Mouse (Mus musculus): Measurements from ENCODE around the gene Utrn. TPM values are rescaled to one million over a fixed set of nuclear protein-coding genes. Genes with fewer than 3 reads are reported as not detected.
A peak's percentile ranks its signal among the peaks of the same experiment; 100 is the strongest.

Utrn gene
- total RNA-seq, 1 experiment from 2014 or later: 114 TPM

DNA sequence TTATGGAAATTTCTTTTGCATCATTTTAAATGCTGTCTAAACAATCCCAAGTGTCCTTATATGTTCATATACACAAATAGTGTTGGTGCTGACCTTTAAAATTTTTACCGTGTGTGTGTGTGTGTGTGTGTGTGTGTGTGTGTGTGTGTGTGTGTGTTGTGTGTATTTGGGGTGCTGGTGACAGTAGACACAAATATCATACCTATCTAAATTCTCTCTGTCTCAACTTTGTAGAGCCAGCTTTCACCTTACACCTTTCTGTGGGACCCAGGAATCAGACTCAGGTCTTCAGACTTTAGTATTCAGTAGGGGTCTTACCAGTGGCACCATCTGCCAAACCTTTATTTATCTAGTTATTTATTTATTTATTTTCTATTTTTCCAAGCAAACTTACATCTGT is 681 bp upstream of the Utrn start:
- no peak for DNase-seq

DNA sequence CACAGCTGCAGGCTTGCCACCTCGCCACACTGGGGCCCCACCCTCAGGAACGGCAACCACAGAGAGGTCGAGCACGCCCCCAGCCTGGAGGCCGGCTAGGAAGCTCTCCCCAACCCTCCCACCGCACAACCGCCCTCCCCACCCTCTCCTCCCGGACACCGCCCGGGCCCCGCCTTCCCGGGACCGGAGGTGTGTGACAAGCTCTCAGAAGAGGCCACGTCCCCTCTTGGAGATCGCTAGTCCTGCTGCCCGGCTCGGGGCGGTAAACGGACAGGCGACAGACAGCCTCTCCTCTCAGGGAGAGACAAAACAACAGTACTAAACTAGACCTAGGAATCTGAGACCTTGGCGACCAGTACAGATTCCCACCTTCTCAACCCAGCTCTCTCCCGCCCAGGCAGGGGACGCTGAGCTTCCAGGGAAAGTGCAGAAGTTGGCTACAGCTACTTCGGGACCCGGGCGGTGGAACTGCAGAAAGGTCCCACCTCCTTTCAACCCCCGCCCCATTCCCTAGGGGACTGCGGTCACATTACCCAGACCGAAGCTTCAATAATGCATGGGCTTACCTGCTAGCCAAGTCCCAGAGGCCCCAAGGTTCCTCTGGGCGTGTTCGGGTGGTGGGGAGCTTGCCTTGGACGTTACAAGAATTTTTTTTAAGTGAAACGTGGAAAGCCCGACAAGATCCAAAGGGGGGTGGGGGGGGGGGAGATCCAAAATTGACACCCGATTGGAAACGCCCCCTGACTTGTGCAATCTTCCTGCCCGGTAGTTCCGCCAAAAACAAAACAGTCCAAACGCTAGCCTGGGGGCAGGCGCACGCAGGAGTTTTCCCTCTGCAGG is 756 bp downstream of the Utrn start:
- peak; percentile 84 for DNase-seq

DNA sequence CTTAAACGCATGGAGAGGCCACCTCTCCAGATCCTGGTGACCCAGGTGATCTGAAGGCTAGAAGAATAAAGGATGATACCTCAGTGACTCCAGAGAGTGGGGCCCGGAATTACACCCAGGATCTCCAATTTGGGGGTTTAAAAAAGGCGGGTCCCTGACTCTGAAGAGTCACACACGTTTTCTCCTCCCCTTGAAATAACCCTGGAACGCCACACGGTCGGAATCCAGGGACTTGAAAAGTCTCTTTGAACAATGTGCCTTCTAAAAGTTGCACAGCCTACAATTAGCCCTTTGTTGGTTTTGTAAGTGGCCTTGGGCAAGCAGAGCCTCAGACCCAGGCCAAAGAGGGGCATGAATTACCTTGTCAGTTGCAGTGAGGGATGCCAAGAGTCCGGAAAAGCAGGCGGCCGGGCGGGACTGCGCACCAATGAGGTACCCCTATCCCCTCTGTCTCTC is 1.4 kb downstream of the Utrn start:
- DNase-seq: no peak

DNA sequence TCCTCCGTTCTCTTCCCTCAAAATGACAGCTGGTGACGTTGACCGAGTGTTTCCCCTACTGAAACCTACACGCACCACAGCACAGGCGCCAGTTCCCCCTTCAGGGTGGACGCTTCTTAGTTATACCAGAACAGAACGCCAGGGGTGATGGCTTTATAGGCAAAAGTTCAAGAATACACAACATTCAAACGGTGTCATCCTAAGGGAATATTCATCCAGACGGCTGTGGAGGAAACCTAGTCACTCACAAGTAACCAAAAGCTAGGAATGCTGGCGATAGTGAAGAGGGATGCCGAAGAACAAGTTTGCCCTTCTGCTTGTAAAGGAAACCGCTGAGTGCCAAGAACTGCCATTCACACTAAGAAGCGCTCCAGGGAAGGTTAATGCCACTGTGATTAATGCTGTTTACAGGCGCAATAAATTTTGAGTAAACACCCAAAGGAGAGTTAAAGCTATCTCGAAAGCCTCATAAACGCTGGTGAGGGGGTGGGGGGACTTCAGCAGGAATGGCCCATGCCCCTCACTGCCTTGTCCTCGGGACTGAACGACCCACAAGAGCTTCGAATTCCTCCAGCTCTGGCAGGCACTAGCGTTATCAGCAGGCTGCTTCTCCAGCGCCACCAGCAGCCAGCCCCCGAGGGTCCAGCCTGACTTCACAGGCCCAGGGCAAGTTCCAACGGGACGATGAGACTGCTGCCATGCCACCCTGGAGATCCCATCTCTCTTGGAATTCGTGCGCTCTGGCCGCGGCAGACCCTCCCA is 2.0 kb downstream of the Utrn start:
- peak; percentile 46 for DNase-seq

DNA sequence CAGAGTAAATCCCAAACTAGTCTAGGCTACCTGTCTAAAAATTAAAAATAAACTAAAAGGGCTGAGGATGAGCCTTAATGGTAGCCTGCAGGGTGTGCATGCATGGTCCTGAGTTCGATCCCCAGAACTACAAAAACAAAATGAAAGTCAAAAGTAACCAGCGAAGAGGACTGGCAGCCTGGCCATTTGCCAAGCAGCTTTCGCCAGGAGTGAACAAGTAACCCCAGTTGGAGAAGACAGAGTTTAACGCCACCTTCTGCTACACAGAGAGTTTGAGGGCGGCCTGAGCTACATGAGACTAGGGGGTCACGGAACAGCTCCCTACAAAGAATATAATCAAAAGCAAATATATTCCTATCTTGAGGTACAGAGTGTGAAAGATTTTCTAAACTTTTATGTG is 4.0 kb downstream of the Utrn start:
- peak; percentile 50 for DNase-seq

DNA sequence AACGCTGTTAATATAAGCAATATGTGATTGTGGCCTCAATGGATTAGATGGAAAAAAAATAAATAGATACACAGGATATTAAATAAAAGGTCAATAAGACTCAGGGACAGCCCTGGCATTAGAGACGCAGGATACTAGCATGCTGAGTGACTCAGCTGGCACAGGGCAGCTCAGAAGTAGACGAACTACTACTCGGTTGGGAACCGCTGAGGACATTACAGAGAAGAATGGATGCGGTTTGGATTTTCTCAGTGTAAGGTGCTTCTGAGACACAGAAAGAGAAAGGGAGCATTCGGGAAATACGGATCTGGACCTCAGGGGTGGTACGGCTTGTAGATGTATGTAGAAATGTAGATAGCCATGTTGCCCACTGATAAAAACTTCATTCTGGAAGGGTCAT is 5.6 kb downstream of the Utrn start:
- DNase-seq: peak; percentile 29

DNA sequence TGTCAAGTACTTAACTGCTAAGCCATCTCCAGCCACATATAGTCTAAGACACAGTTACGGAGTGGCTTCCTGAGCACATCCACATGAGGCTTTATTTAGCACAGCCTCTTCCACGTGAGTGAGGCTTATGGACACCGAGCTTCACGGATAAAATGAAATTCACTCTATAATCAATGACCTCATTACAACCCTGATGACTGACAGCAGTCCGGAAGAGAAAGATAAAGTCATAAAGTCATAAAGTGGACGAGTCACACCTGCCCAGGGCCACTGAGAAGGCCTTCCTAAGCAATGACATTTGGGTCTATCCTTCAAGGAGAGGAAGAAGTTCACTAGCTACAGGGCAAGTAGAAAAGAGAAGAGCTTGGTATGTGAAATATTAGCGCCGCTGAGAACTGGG is 7.1 kb downstream of the Utrn start:
- no peak for DNase-seq

DNA sequence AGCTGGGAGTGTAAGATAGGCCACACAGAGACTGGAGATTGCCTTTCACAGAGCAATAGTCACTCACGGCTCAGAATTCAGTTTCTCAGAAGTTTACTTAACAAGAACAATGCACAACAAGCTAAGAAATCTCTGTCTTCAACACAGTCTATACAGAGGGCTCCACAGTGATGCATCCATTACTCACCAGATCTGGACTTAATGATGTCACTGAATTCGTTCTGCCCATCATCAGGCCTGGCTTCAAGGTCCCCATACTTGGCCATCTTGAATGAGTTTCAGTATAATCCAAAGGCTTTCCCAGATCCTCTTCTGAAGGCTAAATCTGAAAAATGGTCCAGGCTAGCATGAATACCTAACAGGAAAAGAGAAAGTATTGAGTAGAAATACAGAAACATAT is 7.8 kb downstream of the Utrn start:
- no peak for DNase-seq

DNA sequence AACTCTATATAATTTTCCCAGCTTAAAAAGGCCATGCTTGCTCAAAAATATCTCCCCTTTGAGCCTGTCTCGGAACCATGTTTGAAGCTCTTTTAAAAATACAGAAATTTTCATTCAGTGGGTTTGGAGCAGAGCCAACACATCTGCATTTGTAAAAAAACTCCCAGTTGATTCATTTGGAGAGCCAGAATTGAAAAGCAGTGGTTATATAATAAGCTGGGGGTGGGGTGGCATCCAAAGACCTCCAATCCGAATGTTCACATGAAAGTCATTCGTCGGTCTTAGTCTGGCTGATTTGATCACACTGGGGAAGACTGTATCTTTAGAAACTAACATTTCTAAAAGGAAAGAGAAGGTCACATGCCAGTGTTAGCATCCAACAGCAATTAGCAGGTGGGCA is 8.4 kb downstream of the Utrn start:
- DNase-seq: no peak

DNA sequence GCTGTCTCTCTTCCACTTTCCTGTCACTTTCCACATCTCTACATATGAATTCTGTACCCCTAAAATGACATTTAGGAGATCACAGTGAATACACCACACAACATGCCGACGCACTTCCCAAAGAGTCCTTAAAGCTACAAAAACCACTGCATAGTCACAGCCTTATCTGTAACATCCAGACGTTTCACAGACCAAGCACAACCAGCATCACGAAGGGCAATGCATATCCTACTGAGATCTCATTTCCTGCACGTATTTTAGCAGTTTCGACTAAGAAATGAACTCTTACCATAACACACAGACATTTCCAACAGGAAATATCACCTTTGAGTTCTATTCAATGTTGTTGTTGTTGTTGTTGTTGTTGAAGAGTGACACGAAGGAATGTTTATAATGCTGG is 8.8 kb downstream of the Utrn start:
- DNase-seq: no peak

DNA sequence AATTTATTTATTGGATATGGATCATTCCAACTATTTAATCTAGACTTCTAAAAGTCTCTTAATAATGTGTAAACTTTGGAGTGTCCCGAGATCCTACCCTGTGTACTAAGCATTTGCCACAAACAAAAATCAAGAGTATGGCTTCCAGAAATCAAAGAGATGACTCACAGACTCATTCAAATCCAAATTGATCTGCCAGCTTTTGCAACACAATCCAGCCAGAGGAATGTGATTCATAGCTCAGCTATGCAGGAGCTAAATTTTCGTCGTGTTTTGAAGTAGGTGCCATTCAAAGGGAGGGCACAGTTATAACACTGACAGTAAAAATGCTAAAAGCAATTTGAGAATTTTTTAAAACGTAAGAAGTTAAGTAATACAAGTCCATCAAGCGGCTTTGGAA is 11.1 kb downstream of the Utrn start:
- DNase-seq: no peak

DNA sequence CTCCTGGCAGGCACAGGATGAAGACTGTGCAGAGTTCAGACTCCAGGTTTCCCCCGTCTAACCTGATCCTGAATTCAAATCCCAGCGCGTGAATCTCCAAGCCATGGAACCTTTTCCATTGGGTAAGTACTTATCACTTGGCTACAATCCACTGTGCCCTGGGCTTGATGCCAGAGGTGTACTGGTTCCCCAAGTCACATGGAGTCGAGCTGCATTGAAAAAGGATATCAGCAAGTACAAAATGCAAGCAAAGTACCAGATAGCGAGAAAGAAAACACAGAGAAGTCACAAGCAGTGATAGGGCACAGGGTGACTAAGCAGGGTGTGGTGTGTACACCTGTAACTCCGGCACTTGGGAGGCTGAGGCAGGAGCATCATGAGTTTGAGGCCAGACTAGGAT is 14.9 kb downstream of the Utrn start:
- peak; percentile 76 for DNase-seq

DNA sequence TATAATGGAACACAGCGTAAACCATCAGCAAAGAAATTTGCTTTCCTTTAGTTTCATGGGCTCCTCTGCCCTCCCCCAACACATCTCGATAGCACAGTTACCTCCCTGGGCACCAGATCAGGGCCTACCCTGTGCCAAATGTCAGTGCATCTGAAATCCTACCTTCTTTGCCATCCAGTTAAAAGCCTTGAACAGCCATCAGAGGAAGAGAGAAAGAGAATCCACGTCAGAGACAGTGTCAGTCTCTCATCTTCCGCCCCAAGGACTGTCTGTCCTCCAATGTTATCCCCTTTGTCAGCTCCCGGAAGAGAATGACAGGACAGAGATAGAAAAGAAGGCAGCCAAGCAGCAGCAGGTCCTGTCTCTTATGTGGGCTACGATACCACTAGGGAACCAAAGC is 15.4 kb downstream of the Utrn start:
- DNase-seq: peak; percentile 19

DNA sequence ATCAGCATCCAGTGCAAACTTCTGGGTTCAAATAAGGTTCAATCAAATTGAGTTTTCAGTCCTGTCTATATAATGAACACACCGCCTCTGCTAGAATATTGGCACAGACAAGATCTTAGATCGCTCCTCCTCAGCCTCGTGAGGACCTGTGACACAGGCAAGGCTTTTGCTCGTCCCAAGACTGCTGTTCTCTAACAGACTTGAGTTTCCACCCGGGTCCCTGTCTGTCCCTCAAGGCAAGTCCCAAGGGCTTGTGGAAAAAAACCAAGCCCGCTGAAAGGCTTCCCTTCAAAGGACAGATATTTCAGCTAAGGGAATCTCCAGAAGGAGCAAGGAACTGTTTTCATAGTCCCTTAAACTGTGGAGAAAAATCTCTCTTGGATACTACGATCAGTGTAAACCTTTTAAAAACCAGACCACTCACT is 16.0 kb downstream of the Utrn start:
- no peak for DNase-seq

DNA sequence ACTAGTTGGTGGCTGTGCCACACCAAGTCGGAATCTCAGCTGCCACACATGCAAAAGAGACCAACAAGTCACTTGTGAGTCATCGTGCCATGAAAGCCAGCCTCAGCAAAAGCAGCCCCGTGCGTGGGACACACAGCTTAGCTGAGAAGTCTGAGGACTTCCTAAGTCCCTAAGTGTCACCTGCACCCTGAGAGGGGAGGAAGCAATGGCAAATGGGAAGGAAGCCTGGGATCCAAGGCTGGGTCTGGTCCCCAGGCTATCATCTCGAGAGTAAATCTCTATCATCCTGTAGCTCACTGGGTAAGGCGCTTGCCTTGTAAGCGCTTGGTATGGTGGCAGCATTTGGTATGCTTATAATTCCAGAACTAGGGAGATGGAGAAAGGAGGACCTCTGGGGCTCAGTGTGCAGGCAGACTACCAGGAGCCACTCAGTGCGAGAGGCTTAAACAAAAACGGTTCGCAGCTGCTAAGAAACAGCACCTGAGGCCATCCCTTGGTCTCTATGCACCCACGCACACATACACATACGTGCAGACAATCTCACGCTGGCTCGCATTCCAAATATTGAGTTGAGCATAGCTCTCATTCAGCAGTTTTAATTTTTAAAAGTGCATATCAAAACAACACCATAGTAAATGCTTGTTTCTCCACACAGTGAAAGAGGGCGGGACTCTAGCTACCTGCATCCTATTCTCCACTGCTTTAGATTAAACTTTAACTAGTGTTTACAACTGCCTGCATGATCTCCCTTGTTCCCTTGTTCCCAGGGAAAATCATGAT is 16.6 kb downstream of the Utrn start:
- peak; percentile 33 for DNase-seq

DNA sequence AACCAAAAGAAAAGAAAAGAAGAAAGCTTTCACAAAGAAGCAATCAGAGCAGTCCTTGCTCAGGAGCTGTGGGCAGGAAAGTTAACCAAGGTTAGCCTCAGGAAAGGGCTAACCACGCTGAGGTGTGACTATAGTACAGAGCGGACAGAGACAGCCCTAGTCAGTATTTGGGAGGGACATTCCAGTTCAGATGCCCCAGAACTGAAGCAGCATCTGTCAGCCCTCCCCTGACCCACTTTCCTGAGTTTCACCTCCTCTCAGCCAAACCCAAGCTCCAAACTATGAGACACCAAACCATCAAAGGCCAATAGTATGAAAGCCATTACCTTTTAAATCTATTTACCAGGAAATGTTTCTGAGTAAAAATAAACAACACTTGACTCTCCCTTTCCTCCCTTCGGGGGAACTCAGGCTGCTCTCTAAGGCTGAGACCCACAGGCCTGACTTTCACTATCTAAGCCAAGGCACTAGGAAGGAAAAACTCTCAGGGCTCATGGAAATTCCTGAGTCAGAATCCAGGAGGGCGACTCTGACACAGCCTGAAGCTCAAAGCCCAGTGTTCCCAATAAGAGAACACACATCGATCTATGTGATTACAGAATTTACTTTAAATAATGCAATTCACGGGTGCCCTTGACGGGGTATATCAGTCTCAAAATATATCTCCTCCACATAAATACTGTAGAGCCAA is 18.2 kb downstream of the Utrn start:
- DNase-seq: no peak

DNA sequence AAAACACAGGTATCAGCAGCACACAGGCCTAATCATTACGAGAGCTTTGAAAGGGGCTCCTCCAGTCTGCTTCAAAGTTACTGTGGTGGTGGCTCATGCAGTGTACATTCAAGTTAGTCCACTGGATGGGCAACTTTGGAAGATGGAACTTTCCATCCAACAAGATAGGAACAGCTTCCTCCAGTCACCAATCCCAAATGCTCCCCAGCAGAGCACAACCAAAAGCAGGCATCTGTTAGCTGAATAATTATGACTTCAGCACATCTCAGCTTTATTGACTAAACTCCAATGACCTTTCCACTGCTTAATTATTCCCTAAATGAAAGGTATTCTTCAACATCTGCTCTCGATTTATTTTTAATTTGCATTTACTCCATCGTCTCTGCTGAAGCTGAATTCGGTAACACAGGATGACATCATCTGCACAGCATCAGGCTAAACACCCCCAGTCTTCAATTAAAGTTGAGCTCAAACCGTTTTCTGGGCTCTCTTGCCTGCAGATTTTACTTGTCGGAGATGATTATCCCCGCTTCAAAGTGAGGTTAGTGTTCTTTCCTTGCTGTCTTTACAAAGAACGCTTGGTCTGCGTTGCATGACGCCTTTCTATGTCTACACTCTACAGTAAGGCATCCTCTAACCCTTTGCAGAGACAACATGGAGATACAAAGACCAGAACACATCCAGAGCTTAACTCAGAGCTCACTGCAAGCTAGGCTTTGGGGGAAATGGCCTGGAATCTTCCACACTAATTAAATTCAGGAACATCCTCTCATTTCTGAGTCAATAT is 20.6 kb downstream of the Utrn start:
- DNase-seq: no peak

DNA sequence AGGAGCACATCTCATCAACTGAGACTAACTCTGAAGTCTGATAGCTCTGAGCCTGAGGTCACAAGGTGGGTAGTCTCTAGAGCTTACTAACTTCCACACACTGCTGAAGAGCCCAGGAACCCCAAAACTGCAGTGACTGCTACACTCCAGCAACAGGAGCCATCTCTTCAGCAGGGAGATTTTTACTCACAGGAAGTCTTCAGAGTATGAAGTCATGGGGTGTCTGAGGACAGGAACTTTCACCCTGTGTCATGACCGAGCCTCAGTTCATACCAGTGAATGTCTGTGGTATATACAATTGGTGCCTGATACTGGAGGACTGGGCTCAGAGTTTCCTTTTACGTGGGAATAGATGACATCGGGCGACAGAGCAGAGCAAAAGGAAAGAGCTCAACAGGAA is 26.6 kb downstream of the Utrn start:
- no peak for DNase-seq

DNA sequence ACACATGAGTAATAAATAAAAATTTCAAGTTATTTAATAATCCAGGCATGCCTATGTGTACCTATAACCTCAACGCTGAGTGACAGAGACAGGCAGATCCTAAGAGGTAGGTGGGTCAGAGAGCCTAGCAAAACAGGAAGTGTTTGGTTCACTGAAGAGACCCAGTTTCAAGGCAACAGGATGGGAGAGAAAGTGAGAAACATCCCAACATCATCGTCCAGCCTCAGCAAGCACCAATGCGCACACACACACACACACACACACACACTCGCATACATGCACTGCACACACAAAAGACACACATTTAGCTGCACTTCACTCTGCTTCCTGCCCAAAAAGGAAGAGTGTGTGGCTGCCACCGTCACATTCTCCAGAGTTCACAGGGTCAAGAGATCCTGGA is 27.7 kb downstream of the Utrn start:
- DNase-seq: no peak

DNA sequence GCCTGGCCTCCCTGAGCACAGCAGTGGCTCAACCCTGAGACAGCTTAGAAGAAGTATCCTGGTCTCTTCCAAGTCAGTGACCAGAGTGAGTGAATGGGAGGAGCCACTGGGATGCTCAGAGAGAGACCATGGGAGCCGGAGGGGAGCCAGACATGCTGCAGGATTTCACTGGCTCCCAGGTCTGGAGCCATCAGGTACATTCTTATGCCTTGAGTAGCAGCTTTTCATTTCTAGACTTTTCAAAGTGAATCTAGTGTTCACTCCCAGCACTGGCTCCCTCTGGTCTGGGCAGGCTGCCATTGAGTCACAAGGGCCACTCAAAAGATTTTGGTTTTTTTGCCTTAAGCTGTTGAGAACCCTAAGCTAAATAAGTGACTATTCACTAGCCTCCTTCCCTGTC is 31.5 kb downstream of the Utrn start:
- DNase-seq: peak; percentile 50

DNA sequence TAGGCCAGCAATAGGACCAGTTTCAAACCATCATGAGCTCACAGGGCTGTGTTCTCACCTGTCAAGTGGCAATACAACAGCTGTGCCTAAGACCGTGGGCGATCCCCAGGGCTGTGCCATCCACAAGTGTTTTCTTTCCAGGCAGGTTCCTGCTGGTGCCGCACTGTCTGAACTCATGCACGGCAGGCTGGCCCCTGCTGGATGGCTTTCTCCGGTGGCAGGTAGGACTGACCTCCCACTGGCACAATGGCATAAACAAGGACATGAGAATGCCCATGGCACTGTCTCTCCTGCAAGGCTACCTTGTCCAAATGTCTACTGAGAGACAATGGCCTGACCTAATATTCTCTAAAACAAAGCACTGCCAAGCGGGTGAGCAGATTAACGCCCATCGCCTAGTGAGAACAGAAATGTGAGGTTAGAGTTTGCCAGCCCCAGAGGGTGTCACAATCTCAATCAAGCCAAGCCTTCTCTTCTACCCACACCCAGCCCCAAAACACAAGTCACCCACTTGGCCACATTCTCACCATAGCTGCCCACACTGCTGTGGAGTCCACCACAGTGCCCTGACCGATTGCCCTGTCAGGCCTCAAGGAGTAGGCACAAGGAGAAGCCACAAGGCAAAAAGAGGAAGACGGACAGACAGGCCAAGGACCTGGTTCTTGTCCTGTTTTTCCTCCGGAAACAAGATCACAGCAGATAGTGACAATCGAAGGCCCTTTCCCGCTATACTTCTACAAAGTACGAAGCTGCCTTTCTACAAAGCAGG is 32.9 kb downstream of the Utrn start:
- no peak for DNase-seq

All from adrenal gland, postnatal 25 days (tissue).